Mouse (Mus musculus) erythroblast, embryonic 14.5 days (primary cell): ENCODE data around the gene Uchl4. TPM values are rescaled to one million over a fixed set of nuclear protein-coding genes. Genes with fewer than 3 reads are reported as not detected.

Source experiments
- H3K27me3 ChIP-seq: 2 replicates; pipeline ENCODE4 v1.6.1; 2012; ENCODE audit warnings: inconsistent platforms; ENCODE audit not compliant: control insufficient read depth
- H3K36me3 ChIP-seq: 2 replicates; pipeline ENCODE4 v1.6.1; 2012; ENCODE audit warnings: mild to moderate bottlenecking, inconsistent platforms; ENCODE audit not compliant: control insufficient read depth
- H3K4me1 ChIP-seq: 2 replicates; pipeline ENCODE4 v1.6.1; 2012; ENCODE audit warnings: inconsistent platforms; ENCODE audit not compliant: control insufficient read depth
- H3K4me3 ChIP-seq: replicated peaks from 2 replicates; pipeline ENCODE3; 2012; ENCODE audit warnings: moderate library complexity, mild to moderate bottlenecking, inconsistent platforms
- H3K9me3 ChIP-seq: 2 replicates; pipeline ENCODE4 v1.6.1; 2012; ENCODE audit warnings: low read length, inconsistent platforms, mixed read lengths; ENCODE audit not compliant: control insufficient read depth
- GATA1 ChIP-seq: IDR thresholded peaks from 2 replicates; pipeline ENCODE4 v1.6.1; 2012; ENCODE audit warnings: low read length, inconsistent platforms, mixed read lengths
- TAL1 ChIP-seq: IDR thresholded peaks from 3 replicates; pipeline ENCODE4 v1.6.1; 2012; ENCODE audit warnings: low read length, inconsistent platforms, mixed read lengths
- polyA plus RNA-seq: library from polyadenylated mRNA; stranded (reverse); fragments of >175 nt; gene quantifications from 2 replicates; pipeline ENCODE4 v1.2.3, GENCODE M21; 2012

Uchl4 gene
- polyA plus RNA-seq, 1 experiment = not detected

DNA sequence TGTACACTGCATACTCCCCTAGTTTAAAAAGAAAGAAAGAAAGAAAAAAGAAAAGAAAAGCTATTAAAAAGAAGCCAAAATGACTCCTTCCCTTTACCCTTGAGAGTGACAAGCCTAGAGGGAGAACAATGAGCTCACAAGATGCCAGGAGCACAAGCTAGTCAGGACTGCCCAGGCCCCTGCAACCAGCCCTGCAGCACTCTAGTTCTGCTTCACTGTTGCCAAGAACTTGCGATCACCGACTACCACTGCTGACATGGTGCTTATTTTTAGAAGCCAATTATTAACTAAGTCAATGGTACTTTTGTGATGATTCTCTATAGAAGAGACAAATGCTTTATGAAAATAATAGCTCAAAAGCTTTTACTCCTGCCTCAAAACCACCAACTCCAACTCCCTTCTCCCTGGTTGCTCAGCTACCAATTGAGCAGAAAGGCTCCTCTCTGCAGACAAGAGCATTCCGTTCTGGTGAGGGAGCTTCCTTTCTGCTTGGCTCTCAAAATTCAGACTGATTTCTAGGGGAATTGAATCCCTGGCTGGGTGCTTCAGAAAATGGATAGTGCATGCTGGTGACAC, 27.4 kb upstream of the Uchl4 start:
- H3K4me3 ChIP-seq = no peak overlapping the region

DNA sequence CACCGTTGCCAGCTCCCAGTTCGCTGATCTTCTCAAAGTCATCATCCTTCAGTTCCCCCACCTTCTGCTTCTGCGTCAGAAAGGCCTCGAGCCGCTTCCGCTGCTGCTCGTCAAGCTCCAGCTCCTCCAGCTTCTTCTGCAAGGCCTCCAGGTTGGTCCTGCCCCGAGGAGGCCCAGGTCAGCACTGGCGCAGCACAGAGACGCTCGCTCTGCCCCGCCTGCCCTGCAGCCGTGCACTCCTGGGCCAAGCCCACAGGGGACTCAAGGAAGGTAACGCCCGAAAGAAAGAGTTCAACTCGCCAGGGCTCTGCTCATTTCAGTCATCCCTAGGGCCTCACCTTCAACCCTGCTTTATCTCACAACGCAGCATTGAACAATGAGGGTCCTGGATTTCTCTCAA, 20.5 kb upstream of the Uchl4 start:
- H3K36me3 ChIP-seq = peaks cover 17% of the 10 kb centered on the region
- no peaks in the 10 kb centered on the region for H3K9me3 ChIP-seq
- no peaks in the 10 kb centered on the region for H3K4me1 ChIP-seq
- H3K27me3 ChIP-seq = no peaks in the 10 kb centered on the region
- TF ChIP-seq GATA1 (no peak), TAL1 (no peak)
- no peak overlapping the region for H3K4me3 ChIP-seq

More for the DNA sequence above, 27.4 kb upstream of the Uchl4 start:
- Histone ChIP-seq H3K9me3 (no peaks in the 10 kb centered on the region), H3K36me3 (peaks cover 29% of the 10 kb centered on the region), H3K4me1 (no peaks in the 10 kb centered on the region), H3K27me3 (no peaks in the 10 kb centered on the region)
- no peak for TF ChIP-seq TAL1
- TF ChIP-seq GATA1 = no peak

DNA sequence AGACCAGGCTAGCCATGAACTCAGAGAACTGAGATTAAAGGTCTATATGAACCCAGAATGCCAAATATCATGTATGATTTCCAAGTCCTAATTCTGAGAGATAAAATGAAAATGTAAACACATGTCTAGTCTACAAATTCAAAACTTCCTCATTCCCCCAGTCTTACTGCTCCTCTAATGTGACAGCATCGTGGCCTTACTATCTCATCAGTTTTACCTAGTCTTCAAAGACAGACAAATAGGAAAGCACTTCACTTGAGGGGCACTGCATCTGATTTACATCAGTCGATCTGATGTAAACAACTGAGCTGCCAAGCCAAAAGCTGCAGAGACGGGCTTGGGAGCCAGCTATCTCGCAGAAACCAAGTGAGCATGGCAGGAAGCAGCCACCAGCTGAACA, 18.9 kb upstream of the Uchl4 start:
- Histone ChIP-seq H3K4me3 (no peak overlapping the region), H3K36me3 (peaks cover 6% of the 10 kb centered on the region), H3K4me1 (no peaks in the 10 kb centered on the region), H3K9me3 (no peaks in the 10 kb centered on the region), H3K27me3 (no peaks in the 10 kb centered on the region)
- no peak for TF ChIP-seq GATA1
- no peak for TF ChIP-seq TAL1

DNA sequence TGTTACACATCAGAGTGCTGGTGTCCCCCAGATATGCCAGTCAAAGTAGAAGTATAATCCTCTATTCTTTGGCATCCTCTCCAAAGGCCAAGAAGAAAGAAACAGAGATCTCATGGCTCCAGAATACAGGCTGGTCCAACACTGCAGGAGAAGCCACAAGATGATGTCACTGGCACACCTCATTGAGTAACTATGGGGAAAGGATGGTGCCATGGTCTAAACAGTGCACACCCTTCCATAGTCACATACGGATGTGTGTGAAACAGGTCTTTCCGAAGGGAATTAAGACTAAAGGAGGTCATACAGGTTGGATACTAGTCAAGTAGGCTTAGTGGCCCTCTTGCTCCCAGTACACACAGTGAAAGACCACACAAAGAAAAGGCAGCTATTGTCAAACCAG, 18.4 kb upstream of the Uchl4 start:
- TF ChIP-seq GATA1 (no peak), TAL1 (no peak)
- Histone ChIP-seq H3K27me3 (no peaks in the 10 kb centered on the region), H3K36me3 (peaks cover 3% of the 10 kb centered on the region), H3K4me3 (no peak overlapping the region), H3K4me1 (no peaks in the 10 kb centered on the region), H3K9me3 (no peaks in the 10 kb centered on the region)

DNA sequence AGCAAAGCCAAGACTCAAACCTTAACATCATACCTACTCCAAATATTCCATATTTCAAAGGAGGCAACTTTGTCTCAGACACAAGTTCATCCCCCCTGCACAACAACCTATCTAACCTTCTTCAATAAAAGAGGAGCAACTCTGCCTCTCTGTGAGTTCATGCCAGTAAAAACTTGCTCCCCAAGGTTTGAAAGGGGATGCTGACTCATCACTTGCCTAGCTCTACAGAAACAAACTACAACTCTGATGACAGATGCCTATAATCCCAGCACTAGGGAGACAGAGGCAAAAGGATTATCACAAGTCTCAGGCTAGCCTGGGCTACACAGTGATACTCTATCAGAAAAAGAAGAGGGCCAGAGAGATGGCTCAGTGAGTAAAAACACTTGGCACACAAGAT, 17.1 kb upstream of the Uchl4 start:
- Histone ChIP-seq H3K27me3 (no peaks in the 10 kb centered on the region), H3K4me3 (no peak overlapping the region), H3K36me3 (no peaks in the 10 kb centered on the region), H3K9me3 (no peaks in the 10 kb centered on the region), H3K4me1 (no peaks in the 10 kb centered on the region; the same call in 1 of the 2 replicates)
- TF ChIP-seq GATA1 = no peak
- no peak for TF ChIP-seq TAL1

DNA sequence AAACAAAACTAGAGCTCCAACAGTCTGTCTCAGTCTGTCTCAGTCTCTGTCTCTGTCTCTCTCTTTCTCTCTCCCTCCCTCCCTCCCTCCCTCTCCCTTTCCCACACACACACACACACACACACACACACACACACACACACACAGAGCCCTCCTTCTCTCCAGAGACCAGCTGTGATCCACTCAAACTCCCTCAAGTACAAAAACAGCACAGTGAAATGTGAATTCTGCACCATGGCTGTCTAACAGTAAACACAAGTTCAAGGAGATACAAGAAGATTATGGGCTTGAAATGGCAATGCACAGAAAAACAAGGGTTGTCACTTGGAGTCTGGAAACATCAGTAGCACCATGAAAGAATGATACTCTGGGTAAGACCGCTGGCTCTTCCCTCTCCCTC, 15.7 kb upstream of the Uchl4 start:
- H3K4me1 ChIP-seq = no peaks in the 10 kb centered on the region; the same call in 1 of the 2 replicates

DNA sequence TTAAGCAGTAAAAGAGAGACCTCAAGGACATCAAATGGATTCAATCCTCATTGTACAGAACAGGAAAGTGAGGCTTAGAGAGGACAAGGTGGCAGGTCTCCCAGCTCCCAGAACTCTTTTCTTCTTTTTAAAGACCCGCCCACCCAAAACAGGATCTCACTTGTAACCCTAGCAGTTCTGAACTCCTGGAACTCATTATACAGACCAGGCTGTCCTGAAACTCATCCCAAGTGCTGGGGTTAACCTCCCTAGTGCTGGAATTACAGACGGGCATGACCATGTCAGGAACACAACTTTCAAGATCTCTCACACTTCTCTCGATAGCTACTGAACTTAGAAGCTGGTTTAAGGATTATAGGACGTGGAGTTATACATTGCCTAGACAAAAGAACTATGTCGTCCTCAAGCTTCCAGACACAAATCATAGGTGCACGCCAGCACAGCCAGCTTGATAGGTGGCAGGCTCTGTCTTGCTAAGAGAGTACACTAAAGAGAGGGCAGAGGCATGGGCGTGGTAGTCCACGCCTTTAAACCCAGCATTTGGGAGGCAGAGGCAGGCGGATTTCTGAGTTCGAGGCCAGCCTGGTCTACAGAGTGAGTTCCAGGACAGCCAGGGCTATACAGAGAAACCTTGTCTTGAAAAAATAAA, 15.1 kb upstream of the Uchl4 start:
- no peaks in the 10 kb centered on the region for H3K36me3 ChIP-seq
- no peaks in the 10 kb centered on the region for H3K9me3 ChIP-seq
- TF ChIP-seq TAL1 (no peak), GATA1 (no peak)
- no peaks in the 10 kb centered on the region; the same call in 1 of the 2 replicates for H3K4me1 ChIP-seq
- H3K27me3 ChIP-seq = no peaks in the 10 kb centered on the region
- no peak overlapping the region for H3K4me3 ChIP-seq

More for the DNA sequence above, 15.7 kb upstream of the Uchl4 start:
- H3K36me3 ChIP-seq = no peaks in the 10 kb centered on the region
- no peaks in the 10 kb centered on the region for H3K27me3 ChIP-seq
- H3K9me3 ChIP-seq = no peaks in the 10 kb centered on the region
- TF ChIP-seq GATA1 (no peak), TAL1 (no peak)
- H3K4me3 ChIP-seq = no peak overlapping the region

DNA sequence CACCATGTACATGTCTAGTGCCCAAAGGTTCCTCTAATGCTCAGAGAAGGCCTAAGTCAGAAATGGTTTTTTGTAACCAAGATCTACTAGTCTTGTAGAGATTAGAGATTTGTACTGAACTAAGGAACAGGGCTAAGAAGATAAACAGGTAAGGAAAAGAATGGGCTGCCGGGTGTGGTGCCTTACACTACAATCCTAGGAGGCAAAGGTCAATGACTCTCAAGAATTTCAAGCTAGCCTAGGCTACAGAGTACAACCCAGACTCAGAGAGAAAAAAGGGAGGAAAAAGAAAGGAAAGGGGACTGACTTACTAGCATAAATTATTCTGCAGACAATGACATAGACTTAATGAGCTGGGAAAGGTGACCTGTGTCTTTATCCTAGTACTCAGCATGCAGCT, 14.4 kb upstream of the Uchl4 start:
- no peaks in the 10 kb centered on the region for H3K36me3 ChIP-seq
- H3K9me3 ChIP-seq = no peaks in the 10 kb centered on the region
- TF ChIP-seq TAL1 (no peak), GATA1 (no peak)
- H3K4me1 ChIP-seq = no peaks in the 10 kb centered on the region; the same call in 1 of the 2 replicates
- H3K27me3 ChIP-seq = no peaks in the 10 kb centered on the region
- H3K4me3 ChIP-seq = no peak overlapping the region

DNA sequence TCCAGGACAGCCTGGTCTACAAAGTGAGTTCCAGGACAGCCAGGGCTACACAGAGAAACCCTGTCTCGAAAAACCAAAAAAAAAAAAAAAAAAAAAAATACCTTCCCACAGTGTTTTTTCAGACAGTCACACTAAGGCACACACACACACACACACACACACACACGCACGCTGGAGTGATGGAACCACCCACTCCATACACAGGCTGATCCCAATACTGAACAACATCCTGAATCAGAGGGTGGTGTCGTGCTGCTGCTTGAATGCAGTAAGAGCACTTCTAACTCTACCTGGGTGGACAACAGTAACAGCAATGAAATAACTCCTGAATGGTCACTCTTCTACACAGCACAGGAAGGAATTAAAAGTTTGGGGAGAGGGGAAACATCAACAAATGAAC, 13.5 kb upstream of the Uchl4 start:
- Histone ChIP-seq H3K4me1 (no peaks in the 10 kb centered on the region; the same call in 1 of the 2 replicates), H3K9me3 (no peaks in the 10 kb centered on the region), H3K27me3 (no peaks in the 10 kb centered on the region), H3K4me3 (no peak overlapping the region), H3K36me3 (no peaks in the 10 kb centered on the region)
- TF ChIP-seq TAL1 (no peak), GATA1 (no peak)
